Mouse (Mus musculus) spleen, adult 2 months (tissue): Measurements from ENCODE around the gene Bend5. TPM values are rescaled to one million over a fixed set of nuclear protein-coding genes. Genes with fewer than 3 reads are reported as not detected.

ENCODE experiments used
- DNase-seq, 2 experiments: peaks; one replicate each; pipeline versions ENCODE4 v3.0.0 to v3.0.0-alpha.2; 2012 to 2021; ENCODE audit warnings: low spot score in 2 of 2, low read depth in 1 of 2
- H3K27ac ChIP-seq: fragments of 200-500 bp; 2 replicates; pipeline ENCODE4 v1.5.1; 2012; ENCODE audit warnings: low read length, inconsistent platforms; ENCODE audit not compliant: insufficient read depth
- H3K27me3 ChIP-seq: fragments of 200-500 bp; 2 replicates; pipeline ENCODE4 v1.6.1; 2012; ENCODE audit warnings: mild to moderate bottlenecking, moderate library complexity, low read length, inconsistent platforms; ENCODE audit not compliant: control insufficient read depth, insufficient read depth
- H3K36me3 ChIP-seq: fragments of 200-500 bp; 2 replicates; pipeline ENCODE4 v1.6.1; 2012; ENCODE audit warnings: mild to moderate bottlenecking, low read length, inconsistent platforms; ENCODE audit not compliant: control insufficient read depth, insufficient read depth
- H3K4me1 ChIP-seq: fragments of 200-500 bp; 2 replicates; pipeline ENCODE4 v1.6.1; 2011; ENCODE audit warnings: inconsistent platforms; ENCODE audit not compliant: control insufficient read depth, insufficient read depth, insufficient read length
- H3K4me3 ChIP-seq: fragments of 200-500 bp; 2 replicates; pipeline ENCODE4 v1.5.1; 2011; ENCODE audit warnings: mild to moderate bottlenecking, inconsistent platforms; ENCODE audit not compliant: insufficient read depth, insufficient read length; ENCODE audit errors: extremely low read depth
- CTCF ChIP-seq: fragments of 200-500 bp; IDR thresholded peaks from 2 replicates; pipeline ENCODE4 v1.5.1; 2011; ENCODE audit warnings: mild to moderate bottlenecking, inconsistent platforms; ENCODE audit not compliant: insufficient read depth, insufficient read length, insufficient replicate concordance; ENCODE audit errors: extremely low read depth
- POLR2A ChIP-seq: fragments of 200-500 bp; IDR thresholded peaks from 2 replicates; pipeline ENCODE4 v1.6.1; 2011; ENCODE audit warnings: low read depth, low read length, inconsistent platforms
- WGBS: fragments of 180-500 bp; shearing (Covaris S2); methylation state at CpG from one replicate; pipeline ENCODE4 v1.1.7; 2018; 5-methylcytosine and 5-hydroxymethylcytosine counted together
- polyA plus RNA-seq: library from polyadenylated mRNA; depleted of rRNA; stranded (reverse); fragments of >200 nt; gene quantifications from 2 replicates; pipeline ENCODE4 v1.2.3, GENCODE M21; 2012

Bend5 gene
- polyA plus RNA-seq, 1 experiment, result 25.2 TPM

DNA sequence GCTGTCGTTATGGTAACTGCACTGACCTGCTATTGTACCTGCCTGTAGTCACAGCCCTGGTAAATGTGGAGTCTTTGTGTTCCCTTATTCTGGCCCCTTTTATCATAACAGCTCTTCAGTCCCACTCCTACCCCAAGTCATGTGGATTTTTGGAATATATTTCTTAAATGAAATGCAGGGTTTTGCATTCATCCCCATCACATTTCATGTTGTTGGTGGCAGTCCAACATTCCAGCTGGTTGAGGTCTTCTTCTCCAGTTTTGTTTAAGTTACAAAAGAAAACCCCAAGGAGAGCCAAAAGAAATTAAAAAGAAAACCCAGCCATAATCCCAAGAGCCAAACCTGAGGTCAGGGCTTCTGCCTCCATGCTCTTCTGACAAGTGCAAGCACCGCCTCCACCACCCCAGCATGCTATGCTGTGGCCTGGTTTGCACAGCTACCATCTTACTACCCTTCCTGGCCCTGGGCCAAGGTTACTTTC is 52.5 kb downstream of the Bend5 start:
- H3K36me3 ChIP-seq, result no peaks in the 10 kb centered on the region
- 80% methylated on average over 2 of the region's 2 CpGs for WGBS
- no peaks in the 10 kb centered on the region for H3K4me1 ChIP-seq
- no peak overlapping the region for H3K4me3 ChIP-seq
- H3K27ac ChIP-seq, result no peak overlapping the region
- no peak for TF ChIP-seq CTCF
- no peak for TF ChIP-seq POLR2A
- DNase-seq, result no peak
- H3K27me3 ChIP-seq, result 0 out of 2 replicates have a peak, but pooled peaks cover 1% of the 10 kb centered on the region

- WGBS, result 88% methylated on average over 4 of the region's 4 CpGs
- no peaks in the 10 kb centered on the region for H3K36me3 ChIP-seq
- H3K27me3 ChIP-seq, result 0 out of 2 replicates have a peak, but pooled peaks cover 2% of the 10 kb centered on the region
- DNase-seq, result no peak
- TF ChIP-seq CTCF, result no peak
- TF ChIP-seq POLR2A, result no peak
- no peaks in the 10 kb centered on the region for H3K4me1 ChIP-seq
- no peak overlapping the region for H3K4me3 ChIP-seq
- H3K27ac ChIP-seq, result no peak overlapping the region
These were observed 53.0 kb downstream of the Bend5 start for GRCm38 (mm10) chr4:111467796-111468195.

GRCm38 (mm10) chr4:111469847-111470246 is 55.0 kb downstream of the Bend5 start:
- Histone ChIP-seq H3K4me1 (no peaks in the 10 kb centered on the region), H3K27me3 (0 out of 2 replicates have a peak, but pooled peaks cover 2% of the 10 kb centered on the region), H3K4me3 (no peak overlapping the region), H3K27ac (no peak overlapping the region), H3K36me3 (no peaks in the 10 kb centered on the region)
- no peak for TF ChIP-seq POLR2A
- no peak for TF ChIP-seq CTCF
- 83% methylated on average over 2 of the region's 2 CpGs for WGBS
- no peak for DNase-seq

GRCm38 (mm10) chr4:111471726-111472125 is 56.9 kb downstream of the Bend5 start:
- no peaks in the 10 kb centered on the region for H3K4me1 ChIP-seq
- TF ChIP-seq POLR2A (no peak), CTCF (no peak)
- H3K27ac ChIP-seq, result no peak overlapping the region
- WGBS, result 74% methylated on average over 3 of the region's 3 CpGs
- H3K27me3 ChIP-seq, result 0 out of 2 replicates have a peak, but pooled peaks cover 2% of the 10 kb centered on the region
- no peaks in the 10 kb centered on the region for H3K36me3 ChIP-seq
- H3K4me3 ChIP-seq, result no peak overlapping the region
- DNase-seq, result no peak

DNA sequence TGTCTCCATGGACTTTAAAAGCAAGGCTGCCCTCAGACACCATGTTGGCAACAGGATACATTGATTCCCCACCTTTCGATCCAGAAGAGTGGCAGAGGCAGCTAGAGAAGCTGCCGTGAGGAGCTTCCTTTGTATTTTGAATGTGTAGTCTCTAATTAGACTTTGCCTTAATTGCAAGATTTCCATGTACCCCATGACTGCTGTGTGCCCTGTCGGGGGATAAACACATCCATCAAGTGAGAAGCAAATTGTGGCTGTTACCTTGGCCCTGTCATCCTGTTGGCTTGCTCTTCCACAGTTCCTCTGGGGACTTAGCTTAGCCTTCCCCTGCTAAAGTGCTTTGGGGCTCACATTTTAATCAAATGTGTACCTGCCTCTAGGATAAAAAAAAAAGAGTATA is 57.7 kb downstream of the Bend5 start:
- DNase-seq, result no peak
- 76% methylated on average over 3 of the region's 3 CpGs for WGBS
- H3K4me3 ChIP-seq, result no peak overlapping the region
- TF ChIP-seq CTCF, result no peak
- no peak for TF ChIP-seq POLR2A
- no peaks in the 10 kb centered on the region for H3K36me3 ChIP-seq
- no peaks in the 10 kb centered on the region for H3K4me1 ChIP-seq
- 0 out of 2 replicates have a peak, but pooled peaks cover 2% of the 10 kb centered on the region for H3K27me3 ChIP-seq
- no peak overlapping the region for H3K27ac ChIP-seq

GRCm38 (mm10) chr4:111473014-111473413 is 58.2 kb downstream of the Bend5 start:
- 0 out of 2 replicates have a peak, but pooled peaks cover 2% of the 10 kb centered on the region for H3K27me3 ChIP-seq
- no peak overlapping the region for H3K27ac ChIP-seq
- no peak for TF ChIP-seq POLR2A
- TF ChIP-seq CTCF, result no peak
- no peaks in the 10 kb centered on the region for H3K4me1 ChIP-seq
- 61% methylated on average over 1 of the region's 1 CpGs for WGBS
- H3K4me3 ChIP-seq, result no peak overlapping the region
- no peaks in the 10 kb centered on the region for H3K36me3 ChIP-seq
- DNase-seq, result no peak

GRCm38 (mm10) chr4:111475374-111475971 is 60.7 kb downstream of the Bend5 start:
- TF ChIP-seq POLR2A (no peak), CTCF (no peak)
- Histone ChIP-seq H3K27me3 (0 out of 2 replicates have a peak, but pooled peaks cover 2% of the 10 kb centered on the region), H3K4me1 (no peaks in the 10 kb centered on the region), H3K36me3 (no peaks in the 10 kb centered on the region), H3K27ac (no peak overlapping the region), H3K4me3 (no peak overlapping the region)
- 86% methylated on average over 10 of the region's 10 CpGs for WGBS
- no peak for DNase-seq
